Mouse (Mus musculus) limb, embryonic 11.5 days (tissue): ENCODE measurements at regions not wholly inside any gene's neighbourhood (a gene's known extent, or its start where the extent isn't known, plus 50 kb on each side); places are given as distances from the start of the nearest gene placed in this dataset.

Experiments
- ATAC-seq: fragments of 200-750 bp; cut with Nextera tagmentation; 2 replicates; pipeline ENCODE4 v1.8.0; 2017; ENCODE audit warnings: low read depth; ENCODE audit not compliant: insufficient number of reproducible peaks, low FRiP score, low TSS enrichment
- DNase-seq: peaks from one replicate; pipeline ENCODE4 v3.0.0-alpha.2; 2015; ENCODE audit warnings: low spot score
- H3K27ac ChIP-seq: fragments of 300-500 bp; sonication (generic); replicated peaks from 2 replicates; pipeline ENCODE4 v1.5.1; 2014; ENCODE audit warnings: low read depth, mild to moderate bottlenecking, low read length
- H3K27me3 ChIP-seq: fragments of 300-500 bp; sonication (generic); 2 replicates; pipeline ENCODE4 v1.6.1; 2014; ENCODE audit warnings: mild to moderate bottlenecking, low read length, mixed read lengths; ENCODE audit not compliant: control insufficient read depth, insufficient read depth
- H3K36me3 ChIP-seq: fragments of 300-500 bp; sonication (generic); 2 replicates; pipeline ENCODE4 v1.6.1; 2014; ENCODE audit warnings: mild to moderate bottlenecking, low read length, moderate library complexity, mixed read lengths; ENCODE audit not compliant: control insufficient read depth, insufficient read depth
- H3K4me1 ChIP-seq: fragments of 300-500 bp; sonication (generic); 2 replicates; pipeline ENCODE4 v1.6.1; 2014; ENCODE audit warnings: low read length, mixed read lengths; ENCODE audit not compliant: control insufficient read depth, insufficient read depth
- H3K4me2 ChIP-seq: fragments of 300-500 bp; sonication (generic); 2 replicates; pipeline ENCODE4 v1.6.1; 2014; ENCODE audit warnings: low read depth, mild to moderate bottlenecking, moderate library complexity; ENCODE audit not compliant: severe bottlenecking
- H3K4me3 ChIP-seq: fragments of 300-500 bp; sonication (generic); 2 replicates; pipeline ENCODE4 v1.5.1; 2014; ENCODE audit warnings: low read depth, low read length
- H3K9ac ChIP-seq: fragments of 300-500 bp; sonication (generic); 2 replicates; pipeline ENCODE4 v1.6.1; 2014; ENCODE audit warnings: mild to moderate bottlenecking, low read length
- H3K9me3 ChIP-seq: fragments of 300-500 bp; sonication (generic); 2 replicates; pipeline ENCODE4 v1.6.1; 2016; ENCODE audit warnings: low read length; ENCODE audit not compliant: control insufficient read depth
- WGBS: fragments of 180-500 bp; shearing (Covaris S2); extraction: QIAGEN DNeasy Blood & Tissue Kit; methylation state at CpG from one replicate; pipeline ENCODE4 v1.1.7; 2014; 5-methylcytosine and 5-hydroxymethylcytosine counted together

GRCm38 (mm10) chr6:143690866-143691265 lies 523.8 kb downstream of the Etnk1 start:
- 84% methylated on average over 6 of the region's 6 CpGs for WGBS
- Histone ChIP-seq H3K27me3 (no peaks in the 10 kb centered on the region), H3K4me2 (no peak overlapping the region), H3K9ac (no peak overlapping the region), H3K4me3 (no peak overlapping the region), H3K4me1 (no peaks in the 10 kb centered on the region), H3K36me3 (no peaks in the 10 kb centered on the region), H3K27ac (no peak overlapping the region), H3K9me3 (no peaks in the 10 kb centered on the region)
- DNase-seq = no peak
- no peak for ATAC-seq

DNA sequence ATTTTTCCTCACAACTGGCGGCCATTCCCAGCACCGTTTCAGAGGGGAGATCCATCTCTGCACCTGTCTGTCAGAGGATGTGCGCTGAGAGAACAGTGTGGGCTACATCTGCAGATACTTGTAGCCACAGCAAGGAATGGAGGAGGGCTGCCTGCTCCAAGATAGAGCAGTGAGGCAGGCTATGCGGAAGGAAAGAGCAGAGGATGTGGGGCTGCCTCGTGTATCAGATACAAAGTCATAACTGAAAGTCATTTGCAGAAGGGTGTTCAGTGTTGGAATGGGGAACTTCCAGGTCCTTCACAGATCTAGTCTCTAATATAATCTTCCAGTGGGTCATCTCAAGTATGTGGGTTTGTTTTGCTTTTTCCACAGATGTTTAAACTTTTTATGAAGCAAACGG lies 531.0 kb downstream of the Etnk1 start:
- H3K27me3 ChIP-seq = no peaks in the 10 kb centered on the region
- no peak for DNase-seq
- ATAC-seq = no peak
- H3K9ac ChIP-seq = no peak overlapping the region
- H3K4me3 ChIP-seq = no peak overlapping the region
- no peak overlapping the region for H3K4me2 ChIP-seq
- no peaks in the 10 kb centered on the region for H3K9me3 ChIP-seq
- no peak overlapping the region for H3K27ac ChIP-seq
- 73% methylated on average over 6 of the region's 6 CpGs for WGBS
- no peaks in the 10 kb centered on the region for H3K36me3 ChIP-seq
- no peaks in the 10 kb centered on the region for H3K4me1 ChIP-seq

GRCm38 (mm10) chr6:143703984-143704383 lies 537.0 kb downstream of the Etnk1 start:
- H3K4me1 ChIP-seq = no peaks in the 10 kb centered on the region
- no peaks in the 10 kb centered on the region for H3K27me3 ChIP-seq
- DNase-seq (no peak), ATAC-seq (no peak)
- no peak overlapping the region for H3K4me2 ChIP-seq
- no peaks in the 10 kb centered on the region for H3K36me3 ChIP-seq
- no peaks in the 10 kb centered on the region for H3K9me3 ChIP-seq
- 78% methylated on average over 8 of the region's 8 CpGs for WGBS
- H3K4me3 ChIP-seq = no peak overlapping the region
- H3K9ac ChIP-seq = no peak overlapping the region
- no peak overlapping the region for H3K27ac ChIP-seq

GRCm38 (mm10) chr6:143706451-143706850 lies 539.4 kb downstream of the Etnk1 start:
- Histone ChIP-seq H3K4me1 (no peaks in the 10 kb centered on the region), H3K27me3 (no peaks in the 10 kb centered on the region), H3K9me3 (no peaks in the 10 kb centered on the region), H3K4me2 (no peak overlapping the region), H3K9ac (no peak overlapping the region), H3K4me3 (no peak overlapping the region), H3K36me3 (no peaks in the 10 kb centered on the region), H3K27ac (no peak overlapping the region)
- 73% methylated on average over 10 of the region's 10 CpGs for WGBS
- ATAC-seq = no peak
- DNase-seq = no peak

- 91% methylated on average over 10 of the region's 10 CpGs for WGBS
- Histone ChIP-seq H3K4me2 (no peak overlapping the region), H3K9ac (no peak overlapping the region), H3K9me3 (no peaks in the 10 kb centered on the region), H3K27me3 (no peaks in the 10 kb centered on the region), H3K36me3 (no peaks in the 10 kb centered on the region), H3K4me1 (no peaks in the 10 kb centered on the region), H3K27ac (no peak overlapping the region), H3K4me3 (no peak overlapping the region)
- no peak for DNase-seq
- ATAC-seq = no peak
Measured at GRCm38 (mm10) chr6:143714461-143714860, 547.4 kb downstream of the Etnk1 start.

DNA sequence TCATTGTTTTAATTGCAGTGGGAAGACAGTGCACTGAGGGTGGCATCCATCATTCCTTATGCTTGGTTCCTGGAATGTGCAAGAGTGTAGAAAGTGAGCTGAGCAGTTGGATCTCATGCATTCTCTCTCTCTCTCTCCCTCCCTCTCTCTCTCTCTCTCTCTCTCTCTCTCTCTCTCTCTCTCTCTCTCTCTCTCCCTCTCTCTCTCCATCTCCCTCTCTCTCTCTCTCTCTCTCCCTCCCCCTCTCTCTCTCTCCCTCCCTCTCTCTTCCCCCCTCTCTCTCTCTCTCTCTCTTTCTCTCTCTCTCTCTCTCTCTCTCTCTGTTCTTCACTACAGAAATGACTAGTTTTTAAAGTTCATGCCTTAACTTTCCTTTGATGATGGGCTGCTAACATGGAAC lies 583.1 kb downstream of the Etnk1 start:
- H3K4me2 ChIP-seq = no peak overlapping the region
- no peak overlapping the region for H3K4me3 ChIP-seq
- no peaks in the 10 kb centered on the region for H3K36me3 ChIP-seq
- H3K4me1 ChIP-seq = peaks cover 2% of the 10 kb centered on the region; the same call in 1 of the 2 replicates
- no peak overlapping the region for H3K9ac ChIP-seq
- DNase-seq (no peak), ATAC-seq (no peak)
- no peaks in the 10 kb centered on the region for H3K9me3 ChIP-seq
- no peak overlapping the region for H3K27ac ChIP-seq
- H3K27me3 ChIP-seq = no peaks in the 10 kb centered on the region

DNA sequence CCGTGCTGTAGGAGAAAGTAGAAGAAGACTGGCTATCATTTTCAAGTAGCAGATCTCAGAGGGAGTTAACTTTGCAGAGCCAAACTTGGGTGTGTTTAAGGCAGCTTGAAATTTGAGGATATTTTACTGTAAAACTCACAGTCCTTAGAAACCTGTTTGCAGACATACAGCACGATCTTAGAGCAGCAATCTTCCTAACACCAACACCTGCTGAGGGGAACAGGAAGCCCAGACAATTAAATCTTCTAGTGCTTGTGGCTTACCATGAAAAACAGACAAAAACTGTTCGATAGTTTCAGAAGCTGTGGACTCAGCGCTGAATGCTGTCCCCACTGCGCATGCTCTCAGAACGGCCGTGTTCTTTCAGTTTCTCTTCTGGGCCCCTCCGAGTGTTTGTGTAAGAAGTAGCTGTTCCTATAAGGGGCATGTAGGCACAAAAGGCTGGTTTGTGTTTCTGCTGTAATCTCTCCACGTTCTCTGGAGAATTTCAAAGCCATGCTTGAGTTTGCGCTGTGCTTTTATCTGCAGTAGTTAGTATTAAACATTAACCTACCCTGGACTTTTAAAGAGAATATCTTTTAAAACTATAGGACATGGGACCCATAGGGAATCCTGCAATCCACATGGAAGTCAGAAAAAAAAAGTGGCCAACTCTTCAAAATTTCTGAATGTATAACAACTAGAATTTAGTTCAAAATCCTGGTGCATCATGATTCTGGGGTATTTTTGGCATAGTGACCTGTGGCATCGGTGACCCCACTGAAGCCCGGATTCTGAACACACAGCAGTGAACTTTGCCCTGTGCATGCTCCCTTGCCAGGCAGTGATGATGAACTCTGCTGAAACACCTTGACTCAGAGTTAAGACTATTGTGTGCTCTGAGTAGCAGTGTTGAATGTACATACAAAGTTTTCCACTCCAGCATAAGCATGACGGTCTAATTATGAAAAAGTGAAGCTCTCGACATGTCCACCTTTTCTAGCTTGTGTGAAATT lies 584.4 kb downstream of the Etnk1 start:
- DNase-seq (no peak), ATAC-seq (no peak)
- Histone ChIP-seq H3K4me3 (no peak overlapping the region), H3K9ac (no peak overlapping the region), H3K4me2 (no peak overlapping the region), H3K4me1 (peaks cover 2% of the 10 kb centered on the region; the same call in 1 of the 2 replicates), H3K27me3 (no peaks in the 10 kb centered on the region), H3K9me3 (no peaks in the 10 kb centered on the region), H3K36me3 (no peaks in the 10 kb centered on the region), H3K27ac (no peak overlapping the region)
- 82% methylated on average over 14 of the region's 14 CpGs for whole genome bisulfite sequencing

DNA sequence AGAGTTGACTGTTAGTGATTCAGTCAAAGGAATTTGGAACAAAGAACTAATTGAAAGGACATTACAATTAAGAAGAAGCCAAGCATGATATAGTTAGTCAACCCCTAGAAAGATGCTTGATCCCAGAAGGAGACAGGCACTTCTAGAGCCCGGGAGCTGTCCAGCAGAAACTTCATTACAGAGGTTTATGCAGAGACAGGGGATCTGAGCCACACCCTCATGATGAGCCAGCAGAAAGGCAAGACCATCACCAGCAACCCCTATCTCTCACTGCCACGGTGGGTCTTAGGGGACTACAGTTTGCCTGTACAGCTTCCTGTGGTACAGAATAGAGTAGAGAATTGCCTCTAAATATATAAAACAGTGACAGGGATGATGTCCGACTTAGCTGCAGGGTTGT lies 590.4 kb downstream of the Etnk1 start:
- Histone ChIP-seq H3K27ac (no peak overlapping the region), H3K4me2 (no peak overlapping the region), H3K9ac (no peak overlapping the region), H3K27me3 (no peaks in the 10 kb centered on the region), H3K4me3 (no peak overlapping the region), H3K36me3 (no peaks in the 10 kb centered on the region), H3K9me3 (no peaks in the 10 kb centered on the region), H3K4me1 (no peaks in the 10 kb centered on the region)
- DNase-seq (no peak), ATAC-seq (no peak)
- WGBS = 74% methylated on average over 3 of the region's 3 CpGs
